Mouse (Mus musculus) testis, adult 2 months (tissue): ENCODE measurements around the gene Olfr707. TPM values are rescaled to one million over a fixed set of nuclear protein-coding genes. Genes with fewer than 3 reads are reported as not detected.

Experiments
- H3K27ac ChIP-seq: fragments of 200-500 bp; 2 replicates; pipeline ENCODE4 v1.5.1; 2012; ENCODE audit warnings: low read depth, low read length; ENCODE audit not compliant: control insufficient read depth, insufficient read depth
- H3K27me3 ChIP-seq: fragments of 200-500 bp; 2 replicates; pipeline ENCODE4 v1.6.1; 2012; ENCODE audit warnings: mild to moderate bottlenecking, low read length, moderate library complexity; ENCODE audit not compliant: control insufficient read depth, insufficient read depth
- H3K36me3 ChIP-seq: fragments of 200-500 bp; 2 replicates; pipeline ENCODE4 v1.6.1; 2012; ENCODE audit warnings: mild to moderate bottlenecking, low read length; ENCODE audit not compliant: control insufficient read depth, insufficient read depth
- H3K4me1 ChIP-seq: fragments of 200-500 bp; 2 replicates; pipeline ENCODE4 v1.6.1; 2012; ENCODE audit warnings: low read length; ENCODE audit not compliant: control insufficient read depth, insufficient read depth
- H3K4me3 ChIP-seq: fragments of 200-500 bp; 2 replicates; pipeline ENCODE4 v1.5.1; 2012; ENCODE audit warnings: low read depth, mild to moderate bottlenecking, low read length, moderate library complexity, mixed read lengths; ENCODE audit not compliant: control insufficient read depth
- CTCF ChIP-seq: fragments of 200-500 bp; IDR thresholded peaks from 2 replicates; pipeline ENCODE4 v1.5.1; 2012; ENCODE audit warnings: low read depth, mild to moderate bottlenecking, inconsistent platforms, low read length, moderate library complexity; ENCODE audit not compliant: control insufficient read depth, insufficient read depth, insufficient replicate concordance
- POLR2A ChIP-seq: fragments of 200-500 bp; IDR thresholded peaks from 2 replicates; pipeline ENCODE4 v1.6.1; 2012; ENCODE audit warnings: low read depth, mild to moderate bottlenecking, inconsistent platforms, low read length, moderate library complexity; ENCODE audit not compliant: control insufficient read depth
- polyA plus RNA-seq: library from polyadenylated mRNA; depleted of rRNA; stranded (reverse); fragments of >200 nt; gene quantifications from 2 replicates; pipeline ENCODE4 v1.2.3, GENCODE M21; 2012; rRNA removed

The Olfr707 gene
- polyA plus RNA-seq, 1 experiment, result not detected

GRCm38 (mm10) chr7:106843060-106843459, 58.0 kb downstream of the Olfr707 start, which contains the start of gene Olfr703:
Olfr703 (plus strand) TSS chr7:106843360.
- Histone ChIP-seq H3K27me3 (no peaks in the 10 kb centered on the region), H3K4me1 (no peaks in the 10 kb centered on the region), H3K4me3 (no peak within 1 kb of the TSS), H3K36me3 (no peaks in the 10 kb centered on the region), H3K27ac (no peak within 1 kb of the TSS)
- no peak for TF ChIP-seq POLR2A
- no peak for TF ChIP-seq CTCF

Other genes starting within 250 kb of the Olfr707 start
- 0.19 TPM in 1 of 2 replicates, not detected in the other for gene Olfr693, start 220.7 kb downstream of the Olfr707 start, polyA plus RNA-seq
- gene Olfr694, start 209.4 kb downstream of the Olfr707 start, polyA plus RNA-seq, result not detected in 2 replicates
- not detected in 2 replicates for gene Olfr695, start 184.8 kb downstream of the Olfr707 start, polyA plus RNA-seq
- gene Olfr697, start 158.8 kb downstream of the Olfr707 start, polyA plus RNA-seq, result 2.0 and 2.3 TPM in 2 replicates
- gene Olfr698, start 145.8 kb downstream of the Olfr707 start, polyA plus RNA-seq, result 0.11 TPM in 1 of 2 replicates, not detected in the other
- 0.04 TPM in 1 of 2 replicates, not detected in the other for gene Olfr699, start 108.0 kb downstream of the Olfr707 start, polyA plus RNA-seq
- 0.44 and 0.57 TPM in 2 replicates for gene Olfr700, start 92.4 kb downstream of the Olfr707 start, polyA plus RNA-seq
- 20.7 and 29.8 TPM in 2 replicates for gene Olfr701, start 87.1 kb downstream of the Olfr707 start, polyA plus RNA-seq
- not detected in 2 replicates for gene Olfr702, start 67.3 kb downstream of the Olfr707 start, polyA plus RNA-seq
- gene Olfr703, start 57.9 kb downstream of the Olfr707 start, polyA plus RNA-seq, result 0.20 and 0.58 TPM in 2 replicates
- gene Olfr704, start 38.1 kb downstream of the Olfr707 start, polyA plus RNA-seq, result not detected in 2 replicates
- gene Olfr705, start 24.4 kb downstream of the Olfr707 start, polyA plus RNA-seq, result not detected in 2 replicates
- not detected in 2 replicates for gene Olfr706, start 13.1 kb downstream of the Olfr707 start, polyA plus RNA-seq
- not detected in 2 replicates for gene Olfr1532-ps1, start 6.8 kb upstream of the Olfr707 start, polyA plus RNA-seq
- gene Olfr709-ps1, start 31.0 kb upstream of the Olfr707 start, polyA plus RNA-seq, result not detected in 2 replicates
- not detected in 2 replicates for gene Olfr710, start 47.1 kb upstream of the Olfr707 start, polyA plus RNA-seq
- not detected in 2 replicates for gene Olfr6, start 62.7 kb upstream of the Olfr707 start, polyA plus RNA-seq
- not detected in 2 replicates for gene Olfr711, start 74.2 kb upstream of the Olfr707 start, polyA plus RNA-seq
- 0.09 TPM in 1 of 2 replicates, not detected in the other for gene Olfr2, start 104.8 kb upstream of the Olfr707 start, polyA plus RNA-seq
- not detected in 2 replicates for gene Olfr713, start 129.9 kb upstream of the Olfr707 start, polyA plus RNA-seq
- not detected in 2 replicates for gene Olfr714, start 169.7 kb upstream of the Olfr707 start, polyA plus RNA-seq
- gene Olfr17, start 192.0 kb upstream of the Olfr707 start, polyA plus RNA-seq, result not detected in 2 replicates
- gene Olfr715b, start 209.1 kb upstream of the Olfr707 start, polyA plus RNA-seq, result not detected in 2 replicates
- not detected in 2 replicates for gene Olfr715, start 229.8 kb upstream of the Olfr707 start, polyA plus RNA-seq
- gene Olfr716, start 237.1 kb upstream of the Olfr707 start, polyA plus RNA-seq, result not detected in 2 replicates